Mouse (Mus musculus) limb, embryonic 13.5 days (tissue): ENCODE data around the gene Olfr358. TPM values are rescaled to one million over a fixed set of nuclear protein-coding genes. Genes with fewer than 3 reads are reported as not detected.

Experiments
- ATAC-seq: fragments of 200-750 bp; cut with Nextera tagmentation; 2 replicates; pipeline ENCODE4 v1.8.0; 2017; ENCODE audit warnings: low read depth, moderate number of reproducible peaks, moderate TSS enrichment; ENCODE audit not compliant: low FRiP score
- H3K27ac ChIP-seq: fragments of 300-500 bp; sonication (generic); 2 replicates; pipeline ENCODE4 v1.5.1; 2015; ENCODE audit warnings: inconsistent platforms, mild to moderate bottlenecking, moderate library complexity
- H3K27me3 ChIP-seq: fragments of 300-500 bp; sonication (generic); 2 replicates; pipeline ENCODE4 v1.6.1; 2015; ENCODE audit warnings: mild to moderate bottlenecking, inconsistent platforms
- H3K36me3 ChIP-seq: fragments of 300-500 bp; sonication (generic); 2 replicates; pipeline ENCODE4 v1.6.1; 2015; ENCODE audit warnings: inconsistent platforms, mild to moderate bottlenecking, moderate library complexity
- H3K4me1 ChIP-seq: fragments of 300-500 bp; sonication (generic); 2 replicates; pipeline ENCODE4 v1.6.1; 2015; ENCODE audit warnings: inconsistent platforms
- H3K4me2 ChIP-seq: fragments of 300-500 bp; sonication (generic); replicated peaks from 2 replicates; pipeline ENCODE4 v1.6.1; 2015; ENCODE audit warnings: inconsistent platforms, mild to moderate bottlenecking, moderate library complexity
- H3K4me3 ChIP-seq: fragments of 300-500 bp; sonication (generic); 2 replicates; pipeline ENCODE4 v1.5.1; 2015; ENCODE audit warnings: moderate library complexity, mild to moderate bottlenecking, inconsistent platforms
- H3K9ac ChIP-seq: fragments of 300-500 bp; sonication (generic); 2 replicates; pipeline ENCODE4 v1.6.1; 2015; ENCODE audit warnings: mild to moderate bottlenecking, inconsistent platforms
- H3K9me3 ChIP-seq: fragments of 300-500 bp; sonication (generic); 2 replicates; pipeline ENCODE4 v1.6.1; 2016; ENCODE audit warnings: inconsistent platforms
- WGBS: fragments of 180-500 bp; shearing (Covaris S2); methylation state at CpG from one replicate; pipeline ENCODE4 v1.1.7; 2015; 5-methylcytosine and 5-hydroxymethylcytosine counted together
- polyA plus RNA-seq: library from polyadenylated mRNA; unstranded; fragments of >200 nt; fragmentation: Nextera tagmentation; extraction: Ambion mirVana; gene quantifications from 2 replicates; pipeline ENCODE4 v1.2.1, GENCODE M21; 2015

Olfr358 gene
- polyA plus RNA-seq: not detected in 2 replicates

GRCm38 (mm10) chr2:37009235-37009634 lies at the start of gene Olfr358:
Gene Olfr358, minus strand, starts transcription at chr2:37009335.
- Histone ChIP-seq H3K27ac (no peak within 1 kb of the TSS), H3K4me2 (no peak within 1 kb of the TSS), H3K9me3 (peaks cover 12% of the 10 kb centered on the region; the same call in 1 of the 2 replicates), H3K27me3 (no peaks in the 10 kb centered on the region), H3K4me3 (no peak within 1 kb of the TSS), H3K4me1 (no peaks in the 10 kb centered on the region), H3K9ac (no peak within 1 kb of the TSS), H3K36me3 (no peaks in the 10 kb centered on the region)
- no peak for ATAC-seq

- Histone ChIP-seq H3K4me1 (no peaks in the 10 kb centered on the region), H3K27ac (no peak overlapping the region), H3K4me3 (no peak overlapping the region), H3K4me2 (no peak overlapping the region), H3K27me3 (no peaks in the 10 kb centered on the region), H3K36me3 (no peaks in the 10 kb centered on the region), H3K9ac (no peak overlapping the region), H3K9me3 (peaks cover 11% of the 10 kb centered on the region; the same call in 1 of the 2 replicates)
- 85% methylated on average over 1 of the region's 1 CpGs for WGBS
- ATAC-seq: no peak
Observed at GRCm38 (mm10) chr2:36997030-36997429, 12.1 kb downstream of the Olfr358 start.

GRCm38 (mm10) chr2:36993527-36993926 lies 15.6 kb downstream of the Olfr358 start, which contains the start of gene Olfr357:
Gene Olfr357, plus strand, starts transcription at chr2:36993827.
- Histone ChIP-seq H3K27ac (no peak within 1 kb of the TSS), H3K4me2 (no peak within 1 kb of the TSS), H3K9ac (no peak within 1 kb of the TSS), H3K4me3 (no peak within 1 kb of the TSS), H3K9me3 (0 out of 2 replicates have a peak, but pooled peaks cover 7% of the 10 kb centered on the region), H3K27me3 (no peaks in the 10 kb centered on the region), H3K36me3 (no peaks in the 10 kb centered on the region), H3K4me1 (no peaks in the 10 kb centered on the region)
- ATAC-seq: no peak
- 43% methylated on average over 1 of the region's 1 CpGs for WGBS

Other genes starting within 250 kb of the Olfr358 start
- gene Olfr348, start 225.1 kb downstream of the Olfr358 start, polyA plus RNA-seq: not detected in 2 replicates
- gene Olfr50, start 218.8 kb downstream of the Olfr358 start, polyA plus RNA-seq: not detected in 2 replicates
- gene Olfr3, start 192.3 kb downstream of the Olfr358 start, polyA plus RNA-seq: not detected in 2 replicates
- not detected in 2 replicates for gene Olfr350, start 163.0 kb downstream of the Olfr358 start, polyA plus RNA-seq
- gene Olfr351, start 146.7 kb downstream of the Olfr358 start, polyA plus RNA-seq: not detected in 2 replicates
- gene Olfr352, start 140.9 kb downstream of the Olfr358 start, polyA plus RNA-seq: not detected in 2 replicates
- not detected in 2 replicates for gene Olfr353, start 116.4 kb downstream of the Olfr358 start, polyA plus RNA-seq
- not detected in 2 replicates for gene Olfr354, start 103.7 kb downstream of the Olfr358 start, polyA plus RNA-seq
- gene Olfr355, start 80.4 kb downstream of the Olfr358 start, polyA plus RNA-seq: not detected in 2 replicates
- gene Olfr356, start 72.2 kb downstream of the Olfr358 start, polyA plus RNA-seq: not detected in 2 replicates
- gene Olfr357, start 15.5 kb downstream of the Olfr358 start, polyA plus RNA-seq: not detected in 2 replicates
- gene Olfr360, start 56.4 kb upstream of the Olfr358 start, polyA plus RNA-seq: not detected in 2 replicates
- gene Olfr361, start 80.0 kb upstream of the Olfr358 start, polyA plus RNA-seq: not detected in 2 replicates
- not detected in 2 replicates for gene Olfr362, start 108.6 kb upstream of the Olfr358 start, polyA plus RNA-seq
- gene Olfr364-ps1, start 130.0 kb upstream of the Olfr358 start, polyA plus RNA-seq: not detected in 2 replicates
- not detected in 2 replicates for gene Olfr365, start 178.9 kb upstream of the Olfr358 start, polyA plus RNA-seq
- gene Olfr366, start 202.2 kb upstream of the Olfr358 start, polyA plus RNA-seq: not detected in 2 replicates